In the genomic region with DNA sequence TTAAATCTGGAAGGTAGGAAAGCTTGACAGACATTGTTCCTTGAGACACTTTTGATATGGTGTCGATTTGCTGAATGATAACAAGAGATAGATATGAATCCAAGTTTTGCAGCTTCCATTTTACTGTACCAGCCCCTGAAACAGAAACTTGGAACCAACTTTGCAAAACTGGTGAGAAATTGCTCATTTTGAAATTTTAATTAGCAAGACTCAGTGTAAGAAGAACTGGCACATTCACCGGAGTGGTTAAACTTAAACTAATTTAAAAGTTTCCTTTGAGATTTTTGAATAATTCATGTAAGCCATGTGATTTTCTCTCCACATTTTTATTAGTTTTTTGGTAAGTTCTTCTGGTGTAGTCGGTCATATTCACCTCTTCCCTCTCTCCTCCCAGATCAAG, we compare ENCODE assay signal across 22 mouse cellular contexts.
DNase-seq lines count a peak whose midpoint lies in the region; ATAC-seq and TF ChIP-seq lines count a peak whose summit lies in the region.
"Had no signal": no experiment of that assay in that cellular context is flagged by ENCODE, and none has a peak within 500 bp of the region (broad histone marks: within the 10 kb centered on the region; RNA-seq: fewer than 3 reads in every experiment).

No protein-coding gene starts in this region.

- no peaks in the 10 kb centered on the region for H3K36me3 ChIP-seq in forebrain, postnatal 0 days (ENCODE audit: insufficient read depth)
- H3K36me3 ChIP-seq in forebrain, embryonic 12.5 days (replicated peaks): no peaks in the 10 kb centered on the region
- H3K36me3 ChIP-seq: G1E had no signal

- no peaks in the 10 kb centered on the region for H3K4me1 ChIP-seq in forebrain, postnatal 0 days (ENCODE audit: insufficient read depth)
- H3K4me1 ChIP-seq in forebrain, embryonic 12.5 days: no peaks in the 10 kb centered on the region

- no peak overlapping the region for H3K9ac ChIP-seq in forebrain, postnatal 0 days
- H3K9ac ChIP-seq in forebrain, embryonic 12.5 days: no peak overlapping the region

- WGBS in forebrain, postnatal 0 days: 63% methylated on average over 3 of the region's 3 CpGs
- 95% methylated on average over 3 of the region's 3 CpGs for WGBS in forebrain, embryonic 12.5 days

- DNase-seq in forebrain, postnatal 0 days: peak; percentile 34
- DNase-seq in frontal cortex, postnatal 36 days (ENCODE audit: low spot score in 2 of 2): no peak
- peak; percentile 30 for DNase-seq in brain, adult 2 months (ENCODE audit: low read depth, low spot score)
- no peak for DNase-seq in testis, postnatal 14 days (ENCODE audit: low spot score)
- DNase-seq: adrenal gland, adult 2 months; adrenal gland, adult 8-10 months; adrenal gland, postnatal 10 days; adrenal gland, postnatal 14 days; adrenal gland, postnatal 25 days; adrenal gland, postnatal 36 days; B cell, adult 2 months; cerebellum, adult 11 months; cerebellum, adult 11-12 months; cerebellum, adult 18-20 months; cerebellum, adult 2 months had no signal

- H3K4me3 ChIP-seq in forebrain, postnatal 0 days (ENCODE audit: low read depth, low read length): no peak overlapping the region
- H3K4me3 ChIP-seq in forebrain, embryonic 12.5 days (replicated peaks): no peak overlapping the region

- no peak overlapping the region for H3K27ac ChIP-seq in forebrain, postnatal 0 days (ENCODE audit: low read depth, low read length)
- H3K27ac ChIP-seq in forebrain, embryonic 12.5 days: no peak overlapping the region

- H3K9me3 ChIP-seq in forebrain, postnatal 0 days (ENCODE audit: low read length): no peaks in the 10 kb centered on the region
- no peaks in the 10 kb centered on the region for H3K9me3 ChIP-seq in forebrain, embryonic 12.5 days
- H3K9me3 ChIP-seq: G1E had no signal

- H3K27me3 ChIP-seq in forebrain, postnatal 0 days (ENCODE audit: insufficient read depth, low read length): no peaks in the 10 kb centered on the region
- no peaks in the 10 kb centered on the region for H3K27me3 ChIP-seq in forebrain, embryonic 12.5 days
- H3K27me3 ChIP-seq: CH12.LX, Patski had no signal

- H3K4me2 ChIP-seq in forebrain, postnatal 0 days (ENCODE audit: low read depth): no peak overlapping the region
- no peak overlapping the region for H3K4me2 ChIP-seq in forebrain, embryonic 12.5 days

- no peak for ATAC-seq in forebrain, postnatal 0 days
- no peak for ATAC-seq in forebrain, embryonic 12.5 days (ENCODE audit: low FRiP score)
- ATAC-seq in frontal cortex, adult (ENCODE audit: low TSS enrichment): peak; percentile 66
- ATAC-seq: activated CD4-positive, CD25-positive, alpha-beta regulatory T cell, adult 4 months; CD4-positive, CD25-positive, alpha-beta regulatory T cell, adult 4 months; Patski had no signal

- no peak for TF ChIP-seq CTCF in forebrain, postnatal 0 days (IDR thresholded peaks at IDR 0.05; ENCODE audit: low read depth)

Comparison
In these comparisons a context has a peak if more than half of its experiments do, and no peak if none do; other contexts are left out.
1. DNase-seq: peak in forebrain, postnatal 0 days (single experiment) and brain, adult 2 months (single experiment); none in frontal cortex, postnatal 36 days (0 of 2) and testis, postnatal 14 days (single experiment).